Mouse (Mus musculus) testis, adult 2 months (tissue): Measurements from ENCODE around the gene Ivns1abp.

Experiments used
- CTCF ChIP-seq: fragments of 200-500 bp; IDR thresholded peaks from 2 replicates; pipeline ENCODE4 v1.5.1; 2012; ENCODE audit warnings: low read depth, mild to moderate bottlenecking, inconsistent platforms, low read length, moderate library complexity; ENCODE audit not compliant: control insufficient read depth, insufficient read depth, insufficient replicate concordance
- POLR2A ChIP-seq: fragments of 200-500 bp; IDR thresholded peaks from 2 replicates; pipeline ENCODE4 v1.6.1; 2012; ENCODE audit warnings: low read depth, mild to moderate bottlenecking, inconsistent platforms, low read length, moderate library complexity; ENCODE audit not compliant: control insufficient read depth

GRCm38 (mm10) chr1:151297596-151297995, 46.7 kb upstream of the Ivns1abp start:
- TF ChIP-seq POLR2A: no peak
- TF ChIP-seq CTCF: no peak
